Mouse (Mus musculus) neural tube, embryonic 11.5 days (tissue): ENCODE data around the gene Tmem60. TPM values are rescaled to one million over a fixed set of nuclear protein-coding genes. Genes with fewer than 3 reads are reported as not detected.

Experiments used
- ATAC-seq: fragments of 200-750 bp; cut with Nextera tagmentation; 2 replicates; pipeline ENCODE4 v1.8.0; 2017; ENCODE audit warnings: moderate number of reproducible peaks, mild to moderate bottlenecking, moderate TSS enrichment, moderate library complexity; ENCODE audit not compliant: insufficient read depth, low FRiP score, low TSS enrichment
- DNase-seq: peaks from one replicate; pipeline ENCODE4 v3.0.0-alpha.2; 2015; ENCODE audit warnings: low spot score
- H3K27ac ChIP-seq: fragments of 300-500 bp; sonication (generic); 2 replicates; pipeline ENCODE4 v1.5.1; 2014; ENCODE audit warnings: low read depth, mild to moderate bottlenecking, low read length
- H3K27me3 ChIP-seq: fragments of 300-500 bp; sonication (generic); 2 replicates; pipeline ENCODE4 v1.6.1; 2014; ENCODE audit warnings: mild to moderate bottlenecking, low read length, mixed read lengths; ENCODE audit not compliant: control insufficient read depth, insufficient read depth
- H3K36me3 ChIP-seq: fragments of 300-500 bp; sonication (generic); 2 replicates; pipeline ENCODE4 v1.6.1; 2014; ENCODE audit warnings: mild to moderate bottlenecking, low read length, moderate library complexity, mixed read lengths; ENCODE audit not compliant: control insufficient read depth, insufficient read depth
- H3K4me1 ChIP-seq: fragments of 300-500 bp; sonication (generic); 2 replicates; pipeline ENCODE4 v1.6.1; 2014; ENCODE audit warnings: low read length, mixed read lengths; ENCODE audit not compliant: control insufficient read depth, insufficient read depth
- H3K4me2 ChIP-seq: fragments of 300-500 bp; sonication (generic); 2 replicates; pipeline ENCODE4 v1.6.1; 2014; ENCODE audit warnings: low read depth, mild to moderate bottlenecking, moderate library complexity
- H3K4me3 ChIP-seq: fragments of 300-500 bp; sonication (generic); 2 replicates; pipeline ENCODE4 v1.5.1; 2014; ENCODE audit warnings: low read depth, low read length
- H3K9ac ChIP-seq: fragments of 300-500 bp; sonication (generic); 2 replicates; pipeline ENCODE4 v1.6.1; 2014; ENCODE audit warnings: mild to moderate bottlenecking, low read length
- H3K9me3 ChIP-seq: fragments of 300-500 bp; sonication (generic); 2 replicates; pipeline ENCODE4 v1.6.1; 2016; ENCODE audit warnings: low read length; ENCODE audit not compliant: control insufficient read depth
- WGBS: fragments of 180-500 bp; shearing (Covaris S2); extraction: QIAGEN DNeasy Blood & Tissue Kit; methylation state at CpG from one replicate; pipeline ENCODE4 v1.1.7; 2014; 5-methylcytosine and 5-hydroxymethylcytosine counted together
- polyA plus RNA-seq: library from polyadenylated mRNA; unstranded; fragments of >200 nt; fragmentation: Nextera tagmentation; extraction: Ambion mirVana; gene quantifications from 2 replicates; pipeline ENCODE4 v1.2.1, GENCODE M21; 2014

The Tmem60 gene
- polyA plus RNA-seq, 1 experiment from 2014 or later, result 56.8 TPM

GRCm38 (mm10) chr5:20861901-20862300 lies 20.1 kb upstream of the Tmem60 start:
- ATAC-seq (no peak), DNase-seq (no peak)
- WGBS, result 96% methylated on average over 2 of the region's 2 CpGs
- Histone ChIP-seq H3K4me2 (no peak overlapping the region), H3K4me3 (no peak overlapping the region), H3K27me3 (no peaks in the 10 kb centered on the region), H3K36me3 (no peaks in the 10 kb centered on the region), H3K9ac (no peak overlapping the region), H3K4me1 (no peaks in the 10 kb centered on the region), H3K9me3 (no peaks in the 10 kb centered on the region), H3K27ac (no peak overlapping the region)

- DNase-seq, result no peak
- WGBS, result 81% methylated on average over 4 of the region's 4 CpGs
- H3K27me3 ChIP-seq, result no peaks in the 10 kb centered on the region
- no peak overlapping the region for H3K27ac ChIP-seq
- no peaks in the 10 kb centered on the region for H3K36me3 ChIP-seq
- H3K9me3 ChIP-seq, result no peaks in the 10 kb centered on the region
- ATAC-seq, result no peak
- H3K9ac ChIP-seq, result no peak overlapping the region
- H3K4me1 ChIP-seq, result no peaks in the 10 kb centered on the region
- H3K4me2 ChIP-seq, result no peak overlapping the region
- no peak overlapping the region for H3K4me3 ChIP-seq
Measured at GRCm38 (mm10) chr5:20864216-20864969, 17.6 kb upstream of the Tmem60 start.

GRCm38 (mm10) chr5:20865193-20865755 lies 16.7 kb upstream of the Tmem60 start:
- Histone ChIP-seq H3K36me3 (no peaks in the 10 kb centered on the region), H3K4me2 (no peak overlapping the region), H3K4me3 (no peak overlapping the region), H3K27me3 (no peaks in the 10 kb centered on the region), H3K9me3 (no peaks in the 10 kb centered on the region), H3K9ac (no peak overlapping the region), H3K27ac (no peak overlapping the region), H3K4me1 (no peaks in the 10 kb centered on the region)
- no peak for ATAC-seq
- DNase-seq, result no peak
- WGBS, result 89% methylated on average over 2 of the region's 2 CpGs

- no peaks in the 10 kb centered on the region for H3K4me1 ChIP-seq
- H3K9ac ChIP-seq, result no peak overlapping the region
- no peak for ATAC-seq
- 85% methylated on average over 1 of the region's 1 CpGs for WGBS
- no peaks in the 10 kb centered on the region for H3K36me3 ChIP-seq
- no peaks in the 10 kb centered on the region for H3K27me3 ChIP-seq
- no peak overlapping the region for H3K4me2 ChIP-seq
- no peaks in the 10 kb centered on the region for H3K9me3 ChIP-seq
- no peak overlapping the region for H3K27ac ChIP-seq
- H3K4me3 ChIP-seq, result no peak overlapping the region
- DNase-seq, result no peak
Measured at GRCm38 (mm10) chr5:20873146-20873545, 8.8 kb upstream of the Tmem60 start.

- H3K36me3 ChIP-seq, result no peaks in the 10 kb centered on the region
- WGBS, result 95% methylated on average over 1 of the region's 1 CpGs
- H3K9ac ChIP-seq, result no peak overlapping the region
- H3K27me3 ChIP-seq, result no peaks in the 10 kb centered on the region
- H3K4me3 ChIP-seq, result no peak overlapping the region
- no peak overlapping the region for H3K4me2 ChIP-seq
- DNase-seq (no peak), ATAC-seq (no peak)
- no peak overlapping the region for H3K27ac ChIP-seq
- H3K4me1 ChIP-seq, result 0 out of 2 replicates have a peak, but pooled peaks cover 3% of the 10 kb centered on the region
- H3K9me3 ChIP-seq, result no peaks in the 10 kb centered on the region
Measured at GRCm38 (mm10) chr5:20876934-20877426, 5.0 kb upstream of the Tmem60 start.

- no peaks in the 10 kb centered on the region for H3K36me3 ChIP-seq
- ATAC-seq (no peak), DNase-seq (no peak)
- no peak overlapping the region for H3K27ac ChIP-seq
- peak overlapping the region; percentile 49 for H3K4me2 ChIP-seq
- no peaks in the 10 kb centered on the region for H3K9me3 ChIP-seq
- no peaks in the 10 kb centered on the region for H3K27me3 ChIP-seq
- H3K4me3 ChIP-seq, result peak overlapping the region; percentile 86; the same call in 1 of the 2 replicates
- peaks cover 3% of the 10 kb centered on the region; the same call in 1 of the 2 replicates for H3K4me1 ChIP-seq
- H3K9ac ChIP-seq, result no peak overlapping the region
- 78% methylated on average over 2 of the region's 2 CpGs for WGBS
Measured at GRCm38 (mm10) chr5:20880386-20880785, 1.6 kb upstream of the Tmem60 start.

- H3K4me2 ChIP-seq, result peak overlapping the region; percentile 49
- H3K9me3 ChIP-seq, result no peaks in the 10 kb centered on the region
- ATAC-seq, result peak; percentile 33
- no peaks in the 10 kb centered on the region for H3K36me3 ChIP-seq
- DNase-seq, result peak; percentile 62
- WGBS, result 2% methylated on average over 48 of the region's 64 CpGs
- H3K9ac ChIP-seq, result peak overlapping the region; percentile 86
- no peaks in the 10 kb centered on the region for H3K27me3 ChIP-seq
- peak overlapping the region; percentile 96 for H3K27ac ChIP-seq
- peak overlapping the region; percentile 86 for H3K4me3 ChIP-seq
- peaks cover 3% of the 10 kb centered on the region; the same call in 1 of the 2 replicates for H3K4me1 ChIP-seq
Measured at GRCm38 (mm10) chr5:20880797-20881775, 905 bp upstream of the Tmem60 start.

- DNase-seq, result no peak
- H3K27ac ChIP-seq, result no peak overlapping the region
- peak overlapping the region; percentile 1; the same call in 1 of the 2 replicates for H3K4me2 ChIP-seq
- H3K4me3 ChIP-seq, result no peak overlapping the region
- no peaks in the 10 kb centered on the region for H3K27me3 ChIP-seq
- no peaks in the 10 kb centered on the region for H3K36me3 ChIP-seq
- 80% methylated on average over 4 of the region's 4 CpGs for WGBS
- ATAC-seq, result no peak
- no peaks in the 10 kb centered on the region for H3K9me3 ChIP-seq
- H3K9ac ChIP-seq, result 0 out of 2 replicates have a peak overlapping the region, but pooled peaks have one; percentile 18
- H3K4me1 ChIP-seq, result peaks cover 3% of the 10 kb centered on the region; the same call in 1 of the 2 replicates
Measured at GRCm38 (mm10) chr5:20884036-20884620, 2.1 kb downstream of the Tmem60 start.
